Mouse (Mus musculus) hindbrain, embryonic 11.5 days (tissue): Measurements from ENCODE around the gene Mfsd4a. TPM values are rescaled to one million over a fixed set of nuclear protein-coding genes. Genes with fewer than 3 reads are reported as not detected.

Experiments
- ATAC-seq: fragments of 200-750 bp; cut with Nextera tagmentation; 2 replicates; pipeline ENCODE4 v1.8.0; 2017; ENCODE audit warnings: mild to moderate bottlenecking, moderate TSS enrichment, moderate library complexity; ENCODE audit not compliant: low FRiP score
- DNase-seq: peaks from one replicate; pipeline ENCODE4 v3.0.0-alpha.2; 2015; ENCODE audit warnings: low spot score
- H3K27ac ChIP-seq: fragments of 300-500 bp; sonication (generic); 2 replicates; pipeline ENCODE4 v1.5.1; 2014; ENCODE audit warnings: mild to moderate bottlenecking, low read depth, low read length
- H3K27me3 ChIP-seq: fragments of 300-500 bp; sonication (generic); 2 replicates; pipeline ENCODE4 v1.6.1; 2014; ENCODE audit warnings: mild to moderate bottlenecking, low read length, moderate library complexity, mixed read lengths; ENCODE audit not compliant: control insufficient read depth, insufficient read depth
- H3K36me3 ChIP-seq: fragments of 300-500 bp; sonication (generic); 2 replicates; pipeline ENCODE4 v1.6.1; 2014; ENCODE audit warnings: mild to moderate bottlenecking, low read length, moderate library complexity, mixed read lengths; ENCODE audit not compliant: control insufficient read depth, insufficient read depth
- H3K4me1 ChIP-seq: fragments of 300-500 bp; sonication (generic); replicated peaks from 2 replicates; pipeline ENCODE4 v1.6.1; 2014; ENCODE audit warnings: low read length, mixed read lengths; ENCODE audit not compliant: control insufficient read depth, insufficient read depth
- H3K4me2 ChIP-seq: fragments of 300-500 bp; sonication (generic); replicated peaks from 2 replicates; pipeline ENCODE4 v1.6.1; 2014; ENCODE audit warnings: mild to moderate bottlenecking, low read depth, low read length
- H3K4me3 ChIP-seq: fragments of 300-500 bp; sonication (generic); 2 replicates; pipeline ENCODE4 v1.5.1; 2014; ENCODE audit warnings: low read depth, low read length
- H3K9ac ChIP-seq: fragments of 300-500 bp; sonication (generic); 2 replicates; pipeline ENCODE4 v1.6.1; 2014; ENCODE audit warnings: low read depth, low read length
- H3K9me3 ChIP-seq: fragments of 300-500 bp; sonication (generic); 2 replicates; pipeline ENCODE4 v1.6.1; 2016; ENCODE audit warnings: low read length; ENCODE audit not compliant: control insufficient read depth
- WGBS: fragments of 180-500 bp; shearing (Covaris S2); extraction: QIAGEN DNeasy Blood & Tissue Kit; methylation state at CpG from one replicate; pipeline ENCODE4 v1.1.7; 2014; 5-methylcytosine and 5-hydroxymethylcytosine counted together
- polyA plus RNA-seq: library from polyadenylated mRNA; unstranded; fragments of >200 nt; fragmentation: Nextera tagmentation; extraction: Ambion mirVana; gene quantifications from 2 replicates; pipeline ENCODE4 v1.2.1, GENCODE M21; 2014

Gene Mfsd4a
- polyA plus RNA-seq, 1 experiment from 2014 or later, result 11.0 TPM

DNA sequence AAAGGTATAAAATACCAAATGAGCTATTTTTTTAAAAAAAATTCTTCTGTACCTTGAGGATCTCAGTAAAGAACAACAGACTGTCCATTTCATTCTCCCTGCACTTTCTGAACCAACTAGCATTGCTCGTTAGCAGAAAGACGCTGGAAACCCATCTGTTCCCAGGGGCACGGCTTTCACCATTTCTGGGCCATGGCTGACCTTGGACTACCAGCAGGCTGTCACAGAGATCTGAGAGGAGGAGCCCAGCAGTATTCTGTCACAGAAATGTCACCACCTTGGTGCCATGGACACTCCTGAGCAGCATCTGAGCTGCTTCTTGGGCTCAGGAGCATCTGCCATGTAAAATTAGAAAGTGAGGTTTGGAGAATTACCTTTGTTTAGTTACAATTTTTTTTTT lies 30.1 kb downstream of the Mfsd4a start:
- Histone ChIP-seq H3K27me3 (no peaks in the 10 kb centered on the region), H3K4me1 (no peaks in the 10 kb centered on the region), H3K4me2 (no peak overlapping the region), H3K9ac (no peak overlapping the region), H3K9me3 (no peaks in the 10 kb centered on the region), H3K27ac (no peak overlapping the region), H3K4me3 (no peak overlapping the region), H3K36me3 (no peaks in the 10 kb centered on the region)
- no peak for DNase-seq
- 91% methylated on average over 3 of the region's 3 CpGs for WGBS
- ATAC-seq, result no peak

DNA sequence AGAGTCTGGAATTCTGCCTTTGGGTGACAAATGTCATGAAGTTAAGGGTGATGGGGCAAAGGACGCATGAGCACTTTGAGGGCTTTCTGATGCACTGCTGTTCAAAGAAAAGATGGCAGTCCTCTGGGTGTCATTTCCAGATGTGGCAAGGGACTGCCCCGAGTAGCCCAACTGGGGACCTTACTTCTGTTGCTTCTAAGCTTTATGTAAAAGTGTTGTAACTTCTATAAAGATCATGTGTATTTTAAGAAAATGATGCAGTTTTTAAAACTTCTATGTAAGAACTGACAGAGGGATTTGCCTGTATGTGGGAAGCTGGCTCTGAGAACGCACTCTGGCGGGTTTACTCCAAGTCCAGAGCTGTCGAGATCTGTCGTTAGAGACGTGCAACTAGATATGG lies 35.7 kb downstream of the Mfsd4a start:
- WGBS, result 96% methylated on average over 7 of the region's 7 CpGs
- DNase-seq, result no peak
- H3K36me3 ChIP-seq, result peaks cover 7% of the 10 kb centered on the region; the same call in 1 of the 2 replicates
- no peaks in the 10 kb centered on the region for H3K4me1 ChIP-seq
- no peak overlapping the region for H3K9ac ChIP-seq
- H3K4me3 ChIP-seq, result no peak overlapping the region
- no peaks in the 10 kb centered on the region for H3K9me3 ChIP-seq
- no peak overlapping the region for H3K27ac ChIP-seq
- no peak overlapping the region for H3K4me2 ChIP-seq
- H3K27me3 ChIP-seq, result no peaks in the 10 kb centered on the region
- no peak for ATAC-seq

DNA sequence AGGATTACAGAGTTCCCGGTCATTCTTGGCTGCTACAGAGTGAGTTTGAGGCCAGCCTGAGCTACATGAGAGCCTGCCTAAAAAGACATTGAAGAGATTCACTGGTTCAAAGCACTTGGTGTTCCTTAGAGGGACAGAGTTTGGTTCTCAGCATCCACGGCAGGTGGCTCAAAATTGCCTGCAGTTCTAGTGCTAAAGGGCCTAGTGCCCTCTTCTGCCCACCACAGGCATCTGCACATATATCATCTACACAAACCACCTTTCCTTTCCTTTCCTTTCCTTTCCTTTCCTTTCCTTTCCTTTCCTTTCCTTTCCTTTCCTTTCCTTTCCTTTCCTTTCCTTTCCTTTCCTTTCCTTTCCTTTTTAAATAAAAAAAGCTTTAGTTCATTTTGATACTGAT lies 37.3 kb downstream of the Mfsd4a start:
- no peaks in the 10 kb centered on the region for H3K27me3 ChIP-seq
- H3K4me2 ChIP-seq, result no peak overlapping the region
- no peak for ATAC-seq
- peaks cover 7% of the 10 kb centered on the region; the same call in 1 of the 2 replicates for H3K36me3 ChIP-seq
- H3K27ac ChIP-seq, result no peak overlapping the region
- H3K4me1 ChIP-seq, result no peaks in the 10 kb centered on the region
- no peak overlapping the region for H3K9ac ChIP-seq
- no peak overlapping the region for H3K4me3 ChIP-seq
- no peaks in the 10 kb centered on the region for H3K9me3 ChIP-seq
- 56% methylated on average over 2 of the region's 2 CpGs for WGBS
- no peak for DNase-seq

DNA sequence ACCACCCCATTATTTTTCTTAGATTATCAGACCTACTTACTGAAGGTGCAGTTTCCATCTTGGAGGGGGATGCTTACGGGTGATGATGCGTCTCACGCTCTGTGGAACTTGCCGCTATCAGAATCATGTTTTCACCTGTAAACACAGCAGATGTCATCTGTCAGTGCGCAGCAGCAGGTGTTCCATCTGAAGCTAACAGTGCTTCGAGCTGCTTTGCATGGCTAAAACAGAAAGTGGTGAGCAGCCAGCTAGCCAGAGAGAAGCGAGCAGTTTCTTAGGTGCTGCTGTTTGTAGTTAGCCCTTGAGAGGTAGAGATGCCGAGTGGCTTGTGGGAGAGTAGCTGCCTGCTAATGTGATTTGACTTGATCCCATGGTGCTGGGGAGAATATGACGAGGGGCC lies 39.4 kb downstream of the Mfsd4a start:
- Histone ChIP-seq H3K27me3 (no peaks in the 10 kb centered on the region), H3K4me3 (no peak overlapping the region), H3K4me2 (no peak overlapping the region), H3K4me1 (no peaks in the 10 kb centered on the region), H3K9me3 (no peaks in the 10 kb centered on the region), H3K27ac (no peak overlapping the region), H3K9ac (no peak overlapping the region), H3K36me3 (peaks cover 7% of the 10 kb centered on the region; the same call in 1 of the 2 replicates)
- 92% methylated on average over 9 of the region's 9 CpGs for WGBS
- DNase-seq (no peak), ATAC-seq (no peak)

DNA sequence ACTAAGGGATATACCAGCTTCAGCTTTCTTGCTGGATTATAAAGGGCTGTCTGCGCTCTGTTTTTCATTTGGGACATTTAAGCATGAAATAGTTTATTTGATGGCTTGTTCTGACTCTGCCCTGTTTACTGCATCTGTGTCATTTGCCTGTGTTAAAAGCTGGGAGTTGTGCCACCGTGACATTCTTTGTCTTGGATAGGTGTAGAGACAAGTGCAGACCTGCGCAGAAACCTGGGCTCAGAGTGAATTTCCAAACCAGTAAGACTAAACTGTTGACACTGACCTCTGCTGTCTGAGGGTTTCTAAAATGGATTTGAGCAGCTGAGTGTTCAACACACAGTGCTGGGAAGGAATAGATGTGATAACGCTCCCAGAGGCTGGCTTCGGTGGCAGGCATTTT lies 39.9 kb downstream of the Mfsd4a start:
- Histone ChIP-seq H3K4me2 (no peak overlapping the region), H3K9me3 (no peaks in the 10 kb centered on the region), H3K4me1 (no peaks in the 10 kb centered on the region), H3K9ac (no peak overlapping the region), H3K4me3 (no peak overlapping the region), H3K27me3 (no peaks in the 10 kb centered on the region), H3K36me3 (peaks cover 7% of the 10 kb centered on the region; the same call in 1 of the 2 replicates), H3K27ac (no peak overlapping the region)
- ATAC-seq (no peak), DNase-seq (no peak)
- WGBS, result over 99% methylated on average over 5 of the region's 5 CpGs

DNA sequence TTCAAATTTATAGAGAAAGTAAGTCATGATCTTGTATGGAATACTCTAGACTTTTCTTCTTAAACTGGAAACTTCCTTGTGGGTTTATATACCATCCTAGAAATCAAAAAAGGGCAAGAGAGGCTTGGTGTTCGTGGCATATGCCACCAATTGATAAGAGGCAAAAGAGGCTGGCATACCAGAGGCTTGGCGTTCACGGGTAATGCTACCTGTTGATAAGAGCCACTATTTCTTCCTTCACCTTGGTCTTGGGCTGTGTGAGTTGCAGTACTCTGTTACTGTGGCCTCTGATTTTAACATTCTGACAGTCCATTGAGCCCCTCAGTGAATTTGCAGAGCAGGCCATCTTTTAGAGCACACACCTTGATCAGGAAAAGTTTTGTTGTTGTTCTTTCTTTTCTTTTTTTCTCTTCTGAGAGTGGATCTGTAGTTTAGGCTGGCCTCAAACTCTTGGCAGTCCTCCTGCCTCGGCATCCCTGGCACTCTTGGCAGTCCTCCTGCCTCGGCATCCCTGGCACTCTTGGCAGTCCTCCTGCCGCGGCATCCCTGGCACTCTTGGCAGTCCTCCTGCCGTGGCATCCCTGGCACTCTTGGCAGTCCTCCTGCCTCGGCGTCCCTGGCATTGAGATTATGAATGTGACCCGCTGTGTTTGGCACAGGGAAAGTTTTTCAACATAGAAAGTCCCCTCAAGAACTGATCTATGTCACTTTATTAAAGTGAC lies 40.8 kb downstream of the Mfsd4a start:
- Histone ChIP-seq H3K4me3 (no peak overlapping the region), H3K27ac (no peak overlapping the region), H3K9me3 (no peaks in the 10 kb centered on the region), H3K36me3 (peaks cover 7% of the 10 kb centered on the region; the same call in 1 of the 2 replicates), H3K9ac (no peak overlapping the region), H3K4me2 (no peak overlapping the region), H3K4me1 (no peaks in the 10 kb centered on the region), H3K27me3 (no peaks in the 10 kb centered on the region)
- DNase-seq (no peak), ATAC-seq (no peak)
- 94% methylated on average over 11 of the region's 11 CpGs for WGBS

DNA sequence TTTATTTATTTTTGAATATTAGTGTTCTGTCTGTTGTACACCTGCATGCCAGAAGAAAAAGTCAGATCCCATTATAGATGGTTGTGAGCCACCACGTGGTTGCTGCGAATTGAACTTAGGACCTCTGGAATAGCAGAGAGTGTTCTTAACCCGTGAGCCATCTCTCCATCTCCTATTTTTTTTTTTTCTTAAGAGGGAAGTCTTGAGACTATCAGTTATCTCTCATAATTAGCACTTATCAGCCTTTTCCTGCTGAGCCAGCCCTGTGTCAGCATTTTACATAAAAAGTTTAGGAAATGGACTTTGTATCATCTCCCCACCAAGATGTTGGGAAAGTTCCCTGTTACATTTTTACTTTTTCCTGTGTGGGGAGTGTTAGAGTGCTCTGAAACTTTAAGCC lies 45.8 kb downstream of the Mfsd4a start:
- no peak for DNase-seq
- peaks cover 7% of the 10 kb centered on the region for H3K36me3 ChIP-seq

DNA sequence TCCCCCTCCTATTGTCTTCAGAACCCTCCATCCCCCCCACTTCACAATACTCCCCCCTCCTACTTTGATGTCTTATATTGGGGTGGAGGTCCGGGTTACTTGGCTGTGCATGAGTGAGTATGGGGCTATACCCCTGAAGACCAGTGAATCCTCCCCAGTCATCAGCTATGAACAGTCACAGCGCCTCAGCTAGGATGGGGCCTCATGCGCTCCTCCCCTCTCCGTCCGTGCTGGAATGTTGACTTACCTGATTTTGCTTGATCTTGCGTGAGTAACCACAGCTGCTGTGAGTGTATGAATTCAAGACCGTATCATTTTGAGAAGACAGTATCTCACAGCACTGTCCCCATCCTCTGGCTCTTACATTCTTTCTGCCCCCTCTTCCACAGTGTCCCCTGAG lies 48.0 kb downstream of the Mfsd4a start:
- Histone ChIP-seq H3K4me1 (no peaks in the 10 kb centered on the region), H3K36me3 (peaks cover 7% of the 10 kb centered on the region), H3K27ac (no peak overlapping the region), H3K9ac (no peak overlapping the region), H3K4me2 (no peak overlapping the region), H3K9me3 (no peaks in the 10 kb centered on the region), H3K27me3 (no peaks in the 10 kb centered on the region), H3K4me3 (no peak overlapping the region)
- ATAC-seq (no peak), DNase-seq (no peak)
- WGBS, result 93% methylated on average over 7 of the region's 7 CpGs

More for the DNA sequence above, 45.8 kb downstream of the Mfsd4a start:
- Histone ChIP-seq H3K4me1 (no peaks in the 10 kb centered on the region), H3K27me3 (no peaks in the 10 kb centered on the region), H3K9me3 (no peaks in the 10 kb centered on the region), H3K4me3 (no peak overlapping the region), H3K27ac (no peak overlapping the region), H3K4me2 (no peak overlapping the region), H3K9ac (no peak overlapping the region)
- 95% methylated on average over 3 of the region's 3 CpGs for WGBS
- no peak for ATAC-seq

DNA sequence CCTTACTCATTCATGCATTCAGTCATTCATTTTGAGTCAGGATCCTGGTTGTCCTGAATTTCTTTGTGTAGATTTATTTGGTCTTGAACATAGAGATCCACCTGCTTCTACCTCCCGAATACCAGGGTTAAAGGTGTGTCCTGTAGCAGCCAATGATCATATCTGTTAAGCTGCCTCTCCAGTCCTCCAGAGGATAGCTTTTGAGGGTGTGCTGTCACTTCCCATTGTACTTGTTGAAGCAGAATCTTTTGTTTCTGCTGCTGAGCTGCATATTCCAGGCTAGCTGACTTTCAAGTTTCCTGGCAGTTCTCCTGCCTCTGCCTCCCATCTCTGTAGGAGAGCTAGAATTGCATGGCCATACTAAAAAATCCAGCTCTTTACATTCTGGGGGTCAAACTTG lies 51.2 kb downstream of the Mfsd4a start:
- no peak for DNase-seq
- 92% methylated on average over 1 of the region's 1 CpGs for WGBS
- ATAC-seq, result no peak
- no peaks in the 10 kb centered on the region for H3K9me3 ChIP-seq
- peaks cover 9% of the 10 kb centered on the region for H3K36me3 ChIP-seq
- no peak overlapping the region for H3K9ac ChIP-seq
- H3K27ac ChIP-seq, result no peak overlapping the region
- no peaks in the 10 kb centered on the region for H3K27me3 ChIP-seq
- no peak overlapping the region for H3K4me2 ChIP-seq
- no peak overlapping the region for H3K4me3 ChIP-seq
- H3K4me1 ChIP-seq, result no peaks in the 10 kb centered on the region
